Mouse (Mus musculus) urinary bladder, postnatal 25 days (tissue): Measurements from ENCODE around the gene Junb.

Experiments used
- DNase-seq: peaks from one replicate; pipeline ENCODE4 v3.0.0; 2022; ENCODE audit warnings: low spot score

Gene Junb

DNA sequence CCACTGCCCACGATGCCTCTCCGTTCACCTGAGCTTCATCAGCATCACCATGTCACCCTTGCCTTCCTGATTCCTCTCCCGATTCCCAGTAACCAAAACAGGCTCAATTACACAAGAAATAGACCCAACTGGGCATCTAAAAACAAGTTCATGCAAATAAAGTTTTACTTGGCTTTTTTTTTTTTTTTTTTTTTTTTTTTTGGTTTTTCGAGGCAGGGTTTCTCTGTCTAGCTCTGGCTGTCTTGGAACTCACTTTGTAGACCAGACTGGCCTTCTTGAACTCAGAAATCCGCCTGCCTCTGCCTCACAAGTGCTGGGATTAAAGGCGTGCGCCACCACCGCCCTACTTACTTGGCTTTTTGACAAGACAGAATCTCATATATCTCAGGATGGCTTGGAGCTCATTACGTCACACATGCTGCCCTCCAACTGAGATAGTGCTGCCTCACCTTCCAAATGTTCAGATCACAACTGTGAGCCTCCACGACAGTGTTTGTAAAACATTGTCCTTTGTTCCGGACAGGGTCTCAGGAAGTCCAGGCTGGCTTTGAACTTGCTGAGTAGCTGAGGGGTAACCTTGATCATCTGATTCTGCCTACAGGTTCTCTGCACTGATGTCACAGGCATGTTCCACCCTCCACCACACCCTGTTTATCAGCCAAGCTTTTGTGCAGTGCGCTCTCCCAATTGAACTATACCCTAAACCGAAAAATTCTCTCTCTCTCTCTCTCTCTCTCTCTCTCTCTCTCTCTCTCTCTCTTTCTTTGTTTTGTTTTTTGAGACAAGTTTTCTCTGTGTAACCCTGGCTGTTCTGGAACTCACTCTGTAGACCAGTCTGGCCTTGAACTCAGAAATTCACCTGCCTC lies 40.7 kb downstream of the Junb start:
- DNase-seq, result no peak

DNA sequence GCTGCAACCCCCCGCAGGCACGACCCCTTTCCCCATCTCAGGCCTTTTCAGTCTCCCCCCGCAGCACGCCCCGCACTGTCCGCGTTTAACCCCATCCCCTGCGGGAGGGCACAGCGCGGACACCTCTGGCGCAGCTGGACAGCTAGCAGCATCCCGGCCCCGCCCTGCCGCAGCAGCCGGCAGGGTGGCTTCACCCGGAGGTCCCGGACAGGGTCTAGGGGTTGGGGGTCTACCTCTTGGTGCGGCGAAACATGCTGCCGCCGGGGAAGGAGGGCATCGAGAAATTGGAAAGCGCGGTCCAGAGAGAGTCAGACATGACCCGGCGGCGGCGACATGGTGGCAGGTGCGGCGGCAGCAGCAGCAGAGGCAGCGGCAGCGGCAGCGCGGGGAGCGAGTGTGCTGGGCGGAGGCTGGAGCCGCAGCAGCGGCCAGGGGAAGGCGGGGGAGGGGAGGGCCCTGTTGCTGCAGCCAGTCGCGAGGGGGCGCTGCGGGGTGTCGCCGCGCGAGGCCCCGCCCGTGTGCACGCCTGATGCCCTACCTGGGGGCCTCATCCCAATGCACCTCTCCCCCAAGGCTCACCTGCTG lies 41.5 kb downstream of the Junb start, which contains the start of gene Mast1:
Gene Mast1 (minus strand): TSS at position 398 of the 585 bp plus-strand sequence.
- DNase-seq, result peak; percentile 52

DNA sequence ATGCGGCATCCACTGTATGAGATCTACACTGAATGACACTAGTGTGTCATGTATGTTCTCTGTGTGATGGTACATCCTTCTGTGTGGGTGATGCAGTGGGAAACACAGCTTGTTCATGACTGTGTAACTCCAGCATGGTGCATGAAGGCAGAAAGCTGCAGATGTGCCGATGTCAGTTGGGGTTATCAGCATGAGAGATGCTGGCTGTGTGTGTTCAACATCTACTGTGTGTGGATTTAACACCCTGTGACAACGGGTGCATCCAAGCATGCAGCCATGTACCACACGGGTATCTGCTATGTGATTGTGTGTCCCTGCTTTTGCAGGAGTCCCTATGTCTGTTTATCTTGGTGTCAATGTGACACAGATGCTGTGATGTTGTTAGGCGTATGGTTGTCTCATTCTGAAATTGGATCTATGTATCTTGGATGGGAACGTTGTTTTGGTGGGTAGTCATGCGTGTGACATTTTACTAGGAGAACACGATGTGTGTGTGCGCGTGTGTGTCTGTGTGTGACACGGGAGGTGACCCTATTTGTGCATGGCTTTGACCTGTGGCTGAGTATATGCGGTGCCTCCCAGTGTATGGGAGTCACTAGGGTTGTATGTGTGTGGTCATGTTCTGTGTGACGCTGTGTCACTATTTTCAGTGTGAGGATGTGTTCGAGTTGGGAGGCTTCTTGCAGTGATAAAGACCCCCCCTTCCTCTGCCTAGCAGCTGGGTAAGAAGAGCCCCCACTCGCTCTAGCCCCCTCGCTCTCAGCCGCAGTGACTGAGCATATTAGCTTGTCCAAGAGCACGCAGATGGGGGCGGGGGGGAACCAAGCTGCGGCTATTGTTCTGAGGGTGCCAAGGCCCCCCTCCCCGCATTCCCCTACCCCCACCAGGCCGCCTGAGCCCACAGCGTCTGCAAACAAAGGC lies 42.2 kb downstream of the Junb start:
- DNase-seq, result no peak

DNA sequence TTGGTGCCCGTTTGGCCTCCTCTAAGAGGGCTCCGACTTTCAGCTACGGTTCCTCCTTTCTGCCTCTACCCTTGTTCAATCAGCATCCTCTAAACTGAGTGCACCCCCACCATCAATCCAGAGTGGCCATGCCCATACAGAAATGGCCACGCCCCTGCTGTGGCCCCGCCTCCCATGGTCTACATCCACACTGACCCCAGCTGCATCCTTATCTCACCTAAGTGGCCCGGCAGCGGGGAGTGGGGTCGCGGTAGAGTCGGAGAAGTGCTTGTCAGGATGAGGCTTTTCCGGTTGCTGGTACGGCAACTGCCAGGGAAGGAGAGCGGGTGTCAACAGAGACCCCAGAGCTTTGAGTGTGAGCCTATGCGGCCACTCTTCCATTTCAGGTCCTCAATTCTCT lies 43.0 kb downstream of the Junb start:
- DNase-seq, result no peak

DNA sequence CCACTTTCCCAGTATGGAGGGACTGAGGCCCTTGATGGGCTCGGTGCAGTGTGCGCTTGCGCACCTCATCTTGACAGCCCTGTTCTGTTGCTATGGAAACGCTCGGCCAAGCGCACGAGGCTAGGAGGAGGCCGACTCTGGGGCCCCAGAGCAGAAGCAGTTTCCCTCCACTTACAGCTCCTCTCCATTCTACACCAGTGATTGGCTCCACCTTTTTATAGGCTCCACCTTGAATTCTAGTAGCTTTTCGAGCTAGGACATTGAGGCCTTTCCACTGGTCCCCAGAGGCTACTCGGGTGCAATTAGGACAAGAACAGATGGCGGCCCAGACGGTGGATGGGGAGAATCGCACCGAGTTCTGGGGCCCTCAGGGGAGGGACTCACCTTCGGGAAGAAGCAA lies 43.7 kb downstream of the Junb start:
- no peak for DNase-seq

DNA sequence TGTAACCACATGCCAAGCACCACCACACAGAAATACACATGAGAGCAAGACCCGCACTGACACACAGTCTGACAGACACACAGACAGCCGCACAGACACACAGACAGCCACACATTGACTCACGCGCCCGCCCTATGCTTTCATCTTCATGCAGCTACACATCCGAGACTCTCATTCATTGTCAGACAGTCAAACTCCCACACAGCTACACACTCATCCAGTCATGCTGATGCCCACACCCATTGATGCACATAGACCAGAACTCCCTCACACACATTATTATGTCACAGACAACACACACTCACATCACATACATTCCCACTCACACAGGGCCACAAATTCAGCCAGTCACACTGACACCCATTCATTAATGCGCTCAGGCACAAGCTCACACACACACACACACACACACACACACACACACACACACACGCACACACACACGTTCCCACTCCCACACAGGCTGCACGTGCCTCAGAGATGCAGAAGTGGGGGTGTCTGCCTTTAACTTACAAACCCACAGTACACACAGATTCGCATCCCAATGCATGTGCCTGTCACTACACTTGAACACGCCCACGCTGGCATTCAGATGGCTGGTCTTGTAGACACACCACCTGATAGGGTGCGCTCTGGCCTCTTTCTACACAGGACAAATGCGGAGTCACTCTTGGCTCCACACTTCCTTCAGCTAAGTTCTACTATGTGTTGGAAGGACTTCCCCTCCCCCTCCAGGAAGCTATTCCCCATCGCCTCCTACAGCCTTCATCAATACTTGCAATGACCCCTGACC lies 44.6 kb downstream of the Junb start:
- DNase-seq, result no peak

DNA sequence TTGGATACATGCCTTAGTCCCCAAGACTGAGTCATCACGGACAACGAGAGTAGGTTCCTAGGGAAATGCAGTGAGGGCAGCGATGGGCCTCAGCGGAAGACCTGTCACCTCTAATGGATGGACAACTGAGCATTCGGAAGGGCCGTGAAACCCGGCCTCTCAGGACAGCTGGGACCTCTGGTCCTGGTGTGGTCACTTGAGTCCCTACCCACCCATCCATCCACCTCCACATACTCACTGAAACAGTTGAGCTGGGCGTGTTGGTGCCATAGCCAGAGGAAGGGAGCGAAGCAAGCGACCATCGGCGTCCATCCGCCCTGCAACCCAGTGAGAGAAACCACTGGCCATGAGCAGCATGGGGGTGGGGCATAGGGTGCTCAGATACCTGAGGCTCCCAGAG lies 47.9 kb downstream of the Junb start:
- no peak for DNase-seq

DNA sequence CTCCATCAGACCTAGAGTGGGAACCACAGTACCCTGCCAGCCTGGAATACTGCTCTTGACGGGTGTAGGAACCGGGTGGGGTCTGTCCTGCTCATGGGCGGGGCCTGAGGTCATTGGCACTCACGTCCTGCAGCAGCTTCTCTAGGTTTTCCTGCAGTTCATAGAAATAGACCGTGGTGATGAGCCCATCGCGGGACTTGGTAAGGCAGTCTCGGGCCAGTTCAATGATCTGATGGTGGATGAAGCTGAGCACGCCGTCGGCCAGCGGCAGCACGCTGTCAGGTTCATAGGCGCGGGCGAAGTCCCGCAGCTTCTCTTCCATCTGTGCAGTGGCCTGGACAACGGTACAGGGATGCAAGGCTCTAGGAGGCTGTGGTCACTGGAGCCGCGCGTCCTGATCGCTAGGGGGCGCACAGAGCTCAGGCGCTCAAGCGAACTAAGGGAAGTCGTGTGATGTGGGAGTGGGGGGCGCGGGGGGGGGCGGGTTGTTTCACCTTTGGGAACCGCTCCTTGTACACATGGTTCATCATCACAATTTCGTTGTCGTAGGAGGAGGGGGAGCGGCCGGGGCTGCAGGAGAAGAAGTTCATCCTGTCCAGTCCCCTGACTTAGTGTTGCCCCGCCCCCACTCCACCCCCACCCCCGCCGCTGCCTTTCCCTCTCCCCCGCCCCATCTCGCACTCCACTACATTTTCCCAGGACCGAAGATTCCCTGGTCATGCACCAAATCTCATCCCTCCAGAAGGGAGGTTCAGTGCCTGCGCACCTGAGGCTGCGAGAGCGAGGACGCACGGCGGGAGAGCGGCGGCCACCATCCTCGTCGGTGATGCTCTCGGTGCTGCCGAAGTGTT lies 49.8 kb downstream of the Junb start:
- peak; percentile 73 for DNase-seq

DNA sequence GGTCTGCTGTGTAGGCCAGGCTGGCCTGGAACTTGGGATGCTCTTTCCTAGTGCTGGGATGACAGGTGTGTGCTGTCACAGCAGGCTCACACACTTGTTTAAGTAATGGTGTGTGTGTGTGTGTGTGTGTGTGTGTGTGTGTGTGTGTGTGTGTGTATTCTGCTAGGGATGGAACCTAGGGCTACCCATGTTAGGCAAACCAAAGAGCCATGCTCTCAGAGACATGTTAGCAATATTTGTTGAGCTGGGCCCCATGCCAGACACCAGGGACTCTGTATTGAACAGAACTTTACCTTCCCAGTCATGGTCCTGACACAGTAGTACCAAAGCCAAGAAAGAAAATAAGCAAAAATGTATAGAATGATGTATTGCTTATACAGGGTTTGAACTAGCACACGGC lies 51.0 kb downstream of the Junb start:
- no peak for DNase-seq

DNA sequence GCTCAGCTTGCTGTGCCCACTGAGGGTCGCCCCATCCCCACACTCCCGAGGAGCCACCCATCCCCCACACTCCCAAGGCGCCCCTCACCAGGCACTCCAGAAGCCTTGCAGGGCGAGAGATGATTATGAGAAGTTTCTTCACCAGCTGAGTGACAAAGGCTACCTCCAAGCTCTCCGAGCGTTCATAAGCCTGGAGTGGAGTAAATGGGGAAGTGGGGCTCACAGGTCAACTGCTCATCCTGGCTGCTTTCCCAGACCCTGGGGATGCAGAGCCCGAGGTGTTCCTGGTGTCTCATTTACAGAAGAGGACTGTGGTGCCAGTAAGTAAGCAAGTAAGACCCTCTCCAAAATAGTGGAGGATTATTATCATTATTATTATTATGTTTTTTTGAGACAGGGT lies 53.0 kb downstream of the Junb start:
- DNase-seq, result no peak
